Mouse (Mus musculus): ENCODE measurements at regions not wholly inside any gene's neighbourhood (a gene's known extent, or its start where the extent isn't known, plus 50 kb on each side); places are given as distances from the start of the nearest gene placed in this dataset.

DNA sequence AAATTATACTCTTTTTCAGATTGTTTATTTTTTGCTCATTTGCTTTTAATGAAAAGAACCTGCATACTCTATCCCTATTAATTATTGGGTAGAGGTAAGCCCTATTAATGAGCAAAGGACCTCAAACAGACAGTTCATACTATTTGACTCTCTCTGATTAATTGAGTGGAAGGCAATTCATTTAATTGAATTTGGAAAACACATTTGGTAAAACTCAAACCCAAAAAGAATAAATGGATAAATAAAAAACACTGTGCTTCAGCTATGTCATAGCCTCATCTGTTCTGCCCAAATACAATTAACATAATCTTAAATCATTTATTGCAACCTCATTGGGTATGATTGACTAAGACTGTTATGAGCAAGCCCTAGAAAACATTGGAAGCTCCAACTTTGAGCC, 874.8 kb downstream of the Adgrl2 start:
- TF ChIP-seq CTCF (IDR thresholded peaks at IDR 0.05; ENCODE audit: borderline replicate concordance, insufficient read depth, low read length) (no peak), POLR2A (IDR thresholded peaks at IDR 0.05; ENCODE audit: low read depth, low read length) (no peak)

Measured in embryonic fibroblast, embryonic 13.5 days (primary cell).